Mouse (Mus musculus): ENCODE measurements around the gene Cdhr3.

- TF ChIP-seq CTCF (conservative IDR thresholded peaks at IDR 0.05 in 1 of 2, IDR thresholded peaks at IDR 0.05 in 1 of 2; ENCODE audit: low read depth in 2 of 2, low read length in 2 of 2) (no peak; a peak in 1 of 4 replicates), TBP (conservative IDR thresholded peaks at IDR 0.05; ENCODE audit: low read depth, low read length) (no peak), MAX (IDR thresholded peaks at IDR 0.05; ENCODE audit: low read length) (no peak), POLR2A (IDR thresholded peaks at IDR 0.05; ENCODE audit: low read depth, low read length) (no peak), CHD2 (IDR thresholded peaks at IDR 0.05; ENCODE audit: low read length) (no peak), MXI1 (IDR thresholded peaks at IDR 0.05; ENCODE audit: low read depth, low read length) (no peak), HCFC1 (IDR thresholded peaks at IDR 0.05; ENCODE audit: low read depth, low read length) (no peak), EP300 (IDR thresholded peaks at IDR 0.05; ENCODE audit: low read length) (no peak), PAX5 (IDR thresholded peaks at IDR 0.05; ENCODE audit: low read length) (no peak), BHLHE40 (IDR thresholded peaks at IDR 0.05; ENCODE audit: low read depth, low read length) (no peak), JUND (conservative IDR thresholded peaks at IDR 0.05; ENCODE audit: low read depth, low read length) (no peak), ZKSCAN1 (IDR thresholded peaks at IDR 0.05; ENCODE audit: borderline replicate concordance, low read depth, low read length) (no peak)
These were observed 58.2 kb downstream of the Cdhr3 start for GRCm38 (mm10) chr12:33034343-33035088.

Data from CH12.LX (cell line).